Mouse (Mus musculus): ENCODE data around the gene Hdhd5. TPM values are rescaled to one million over a fixed set of nuclear protein-coding genes. Genes with fewer than 3 reads are reported as not detected.
A peak's percentile ranks its signal among the peaks of the same experiment; 100 is the strongest.

Gene Hdhd5
- total and polyA plus RNA-seq, 3 experiments: 17.8 to 19.9 TPM; not detected in 1

GRCm38 (mm10) chr6:120524796-120525195 is 6.3 kb downstream of the Hdhd5 start:
- Histone ChIP-seq H3K27me3 (ENCODE audit: control insufficient read depth in 1 of 2, insufficient read depth in 2 of 2, low read length in 2 of 2) (no peaks in the 10 kb centered on the region), H3K9ac (ENCODE audit: control insufficient read depth, low read depth, low read length, poor library complexity, severe bottlenecking) (no peak overlapping the region), H3K79me2 (ENCODE audit: control insufficient read depth, insufficient read depth, low read length, poor library complexity) (no peaks in the 10 kb centered on the region; the same call in 1 of the 2 replicates), H3K9me3 (replicated peaks; ENCODE audit: insufficient read depth, low read length) (no peaks in the 10 kb centered on the region), H3K4me3 (ENCODE audit: control insufficient read depth in 1 of 2, insufficient read depth in 1 of 2, low read depth in 2 of 2, low read length in 2 of 2) (no peak overlapping the region), H3K36me3 (ENCODE audit: control insufficient read depth in 1 of 2, insufficient read depth in 2 of 2, low read length in 2 of 2) (peaks cover 0 to 6% of the 10 kb centered on the region in 2 experiments), H3K27ac (ENCODE audit: control insufficient read depth, low read depth, low read length) (no peak overlapping the region), H3K4me1 (ENCODE audit: control insufficient read depth in 1 of 2, insufficient read depth in 2 of 2, low read length in 2 of 2) (peaks cover 0 to 3% of the 10 kb centered on the region in 2 experiments; a peak in 2 of 4 replicates)
- DNase-seq (ENCODE audit: low read depth, low spot score): no peak
- no peak for TF ChIP-seq HCFC1 (IDR thresholded peaks at IDR 0.05; ENCODE audit: low read depth, low read length)
- no peak for TF ChIP-seq MEF2A (IDR thresholded peaks at IDR 0.05; ENCODE audit: extremely low read depth, insufficient replicate concordance, low read depth, low read length, poor library complexity, severe bottlenecking)
- no peak for TF ChIP-seq MAFK (IDR thresholded peaks at IDR 0.05; ENCODE audit: borderline replicate concordance, low read depth, low read length)
- no peak for TF ChIP-seq USF2 (IDR thresholded peaks at IDR 0.05; ENCODE audit: borderline replicate concordance in 1 of 2, insufficient read depth in 1 of 2, low read depth in 1 of 2, low read length in 2 of 2)
- no peak for TF ChIP-seq UBTF (IDR thresholded peaks at IDR 0.05; ENCODE audit: borderline replicate concordance, insufficient read depth, low read depth, low read length)
- no peak for TF ChIP-seq NELFE (IDR thresholded peaks at IDR 0.05; ENCODE audit: low read depth, low read length)
- no peak for TF ChIP-seq ELF1 (IDR thresholded peaks at IDR 0.05; ENCODE audit: low read depth, low read length)

- peaks cover 0 to 18% of the 10 kb centered on the region in 2 experiments for H3K36me3 ChIP-seq (ENCODE audit: control insufficient read depth in 1 of 2, insufficient read depth in 2 of 2, low read length in 2 of 2)
- H3K79me2 ChIP-seq (ENCODE audit: control insufficient read depth, insufficient read depth, low read length, poor library complexity): no peaks in the 10 kb centered on the region; the same call in 1 of the 2 replicates
- H3K9me3 ChIP-seq (replicated peaks; ENCODE audit: insufficient read depth, low read length): no peaks in the 10 kb centered on the region
- peaks cover 9 to 17% of the 10 kb centered on the region in 2 experiments for H3K4me1 ChIP-seq (ENCODE audit: control insufficient read depth in 1 of 2, insufficient read depth in 2 of 2, low read length in 2 of 2)
- DNase-seq (ENCODE audit: low read depth, low spot score): no peak
- TF ChIP-seq NELFE (IDR thresholded peaks at IDR 0.05; ENCODE audit: low read depth, low read length) (no peak), HCFC1 (IDR thresholded peaks at IDR 0.05; ENCODE audit: low read depth, low read length) (no peak)
- H3K4me3 ChIP-seq (ENCODE audit: control insufficient read depth in 1 of 2, insufficient read depth in 1 of 2, low read depth in 2 of 2, low read length in 2 of 2): no peak overlapping the region
- no peaks in the 10 kb centered on the region for H3K27me3 ChIP-seq (ENCODE audit: control insufficient read depth in 1 of 2, insufficient read depth in 2 of 2, low read length in 2 of 2)
- H3K27ac ChIP-seq (ENCODE audit: control insufficient read depth, low read depth, low read length): no peak overlapping the region
- no peak overlapping the region for H3K9ac ChIP-seq (ENCODE audit: control insufficient read depth, low read depth, low read length, poor library complexity, severe bottlenecking)
These were observed 11.5 kb downstream of the Hdhd5 start for GRCm38 (mm10) chr6:120519647-120520046.

GRCm38 (mm10) chr6:120517311-120517710 is 13.8 kb downstream of the Hdhd5 start:
- Histone ChIP-seq H3K9ac (ENCODE audit: control insufficient read depth, low read depth, low read length, poor library complexity, severe bottlenecking) (no peak overlapping the region), H3K4me3 (ENCODE audit: control insufficient read depth in 1 of 2, insufficient read depth in 1 of 2, low read depth in 2 of 2, low read length in 2 of 2) (no peak overlapping the region), H3K9me3 (replicated peaks; ENCODE audit: insufficient read depth, low read length) (no peaks in the 10 kb centered on the region), H3K79me2 (ENCODE audit: control insufficient read depth, insufficient read depth, low read length, poor library complexity) (no peaks in the 10 kb centered on the region), H3K4me1 (ENCODE audit: control insufficient read depth in 1 of 2, insufficient read depth in 2 of 2, low read length in 2 of 2) (peaks cover 9 to 17% of the 10 kb centered on the region in 2 experiments), H3K36me3 (ENCODE audit: control insufficient read depth in 1 of 2, insufficient read depth in 2 of 2, low read length in 2 of 2) (peaks cover 0 to 18% of the 10 kb centered on the region in 2 experiments), H3K27me3 (ENCODE audit: control insufficient read depth in 1 of 2, insufficient read depth in 2 of 2, low read length in 2 of 2) (no peaks in the 10 kb centered on the region), H3K27ac (ENCODE audit: control insufficient read depth, low read depth, low read length) (peak overlapping the region; percentile 58)
- TF ChIP-seq POLR2AphosphoS2 (IDR thresholded peaks at IDR 0.05; ENCODE audit: low read length) (no peak), MAZ (IDR thresholded peaks at IDR 0.05; ENCODE audit: low read depth, low read length) (no peak), JUND (IDR thresholded peaks at IDR 0.05; ENCODE audit: low read depth, low read length) (no peak), BHLHE40 (IDR thresholded peaks at IDR 0.05; ENCODE audit: borderline replicate concordance, low read depth, low read length) (no peak), MYC (IDR thresholded peaks at IDR 0.05; ENCODE audit: low read depth, low read length) (no peak), ETS1 (IDR thresholded peaks at IDR 0.05; ENCODE audit: low read depth, low read length) (no peak), POLR2AphosphoS5 (IDR thresholded peaks at IDR 0.05; ENCODE audit: borderline replicate concordance, low read depth, low read length) (no peak)
- DNase-seq (ENCODE audit: low read depth, low spot score): no peak
